In the genomic region with DNA sequence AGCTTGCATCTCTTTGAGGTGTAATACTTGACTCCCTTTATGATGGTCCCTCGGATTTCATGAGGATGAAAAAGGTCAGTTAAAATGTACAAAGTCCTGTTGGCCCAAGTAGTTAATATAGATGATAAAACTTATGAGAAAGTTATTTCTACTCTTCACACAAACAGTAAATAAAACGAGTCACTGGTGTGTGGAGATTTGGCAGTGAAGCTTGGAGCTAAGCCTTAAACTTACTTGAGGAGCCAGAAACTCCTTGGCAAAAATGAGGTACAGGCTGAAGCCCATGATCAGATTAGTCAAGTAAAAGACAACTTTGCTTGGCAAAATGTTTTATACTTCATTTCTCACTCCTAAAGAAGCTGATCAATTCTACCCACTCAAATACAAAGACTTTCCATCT, we compare ENCODE assay signal across 9 mouse cellular contexts.
DNase-seq lines count a peak whose midpoint lies in the region; ATAC-seq and TF ChIP-seq lines count a peak whose summit lies in the region.
"Had no signal": no experiment of that assay in that cellular context is flagged by ENCODE, and none has a peak within 500 bp of the region (broad histone marks: within the 10 kb centered on the region; RNA-seq: fewer than 3 reads in every experiment).

No protein-coding gene starts in this region.

- no peak for TF ChIP-seq POLR2A in embryonic fibroblast, embryonic 13.5 days (IDR thresholded peaks at IDR 0.05; ENCODE audit: low read depth, low read length)
- TF ChIP-seq POLR2A in myocyte (IDR thresholded peaks at IDR 0.05; ENCODE audit: insufficient read length, low read depth), result no peak

- DNase-seq in heart, embryonic 10.5 days (ENCODE audit: low spot score), result no peak
- DNase-seq in heart, adult 8-10 months (ENCODE audit: low spot score), result no peak
- no peak for DNase-seq in liver, embryonic 11.5 days (ENCODE audit: low spot score)
- no peak for DNase-seq in liver
- no peak for DNase-seq in left cerebral cortex, adult 11 months (ENCODE audit: low spot score)
- no peak for DNase-seq in natural killer cell, adult 2 months (ENCODE audit: low spot score in 2 of 2)
- DNase-seq: cerebellum, adult 11-12 months had no signal

- ATAC-seq in liver, embryonic 11.5 days (replicated peaks; ENCODE audit: low FRiP score), result no peak

- H3K27me3 ChIP-seq in heart, embryonic 10.5 days (ENCODE audit: insufficient read depth, poor library complexity, severe bottlenecking), result no peaks in the 10 kb centered on the region
- H3K27me3 ChIP-seq in liver, embryonic 11.5 days (replicated peaks; ENCODE audit: control insufficient read depth, insufficient read depth, low read length), result no peaks in the 10 kb centered on the region
- no peaks in the 10 kb centered on the region for H3K27me3 ChIP-seq in myocyte (ENCODE audit: control insufficient read depth, insufficient read depth, insufficient read length)

- H3K4me1 ChIP-seq in heart, embryonic 10.5 days, result peaks cover 62% of the 10 kb centered on the region
- H3K4me1 ChIP-seq in liver, embryonic 11.5 days (replicated peaks; ENCODE audit: control insufficient read depth, insufficient read depth, low read length), result peaks cover 14% of the 10 kb centered on the region
- H3K4me1 ChIP-seq in embryonic fibroblast, embryonic 13.5 days (ENCODE audit: control insufficient read depth, insufficient read depth, low read length), result peaks cover 33% of the 10 kb centered on the region

- TF ChIP-seq CTCF in embryonic fibroblast, embryonic 13.5 days (IDR thresholded peaks at IDR 0.05; ENCODE audit: borderline replicate concordance, insufficient read depth, low read length), result no peak

- H3K4me3 ChIP-seq in heart, embryonic 10.5 days, result peak overlapping the region; percentile 88
- H3K4me3 ChIP-seq in liver, embryonic 11.5 days (ENCODE audit: low read depth, low read length), result no peak overlapping the region
- H3K4me3 ChIP-seq in embryonic fibroblast, embryonic 13.5 days (ENCODE audit: insufficient read depth, low read length), result no peak overlapping the region; the same call in 1 of the 2 replicates
- H3K4me3 ChIP-seq in myocyte, result peak overlapping the region; percentile 43

- peaks cover 34% of the 10 kb centered on the region for H3K79me2 ChIP-seq in myocyte (ENCODE audit: control insufficient read depth, insufficient read depth)

- 46% methylated on average over 2 of the region's 2 CpGs for WGBS in heart, embryonic 10.5 days
- 53% methylated on average over 2 of the region's 2 CpGs for WGBS in liver, embryonic 11.5 days

- no peak overlapping the region for H3K9ac ChIP-seq in liver, embryonic 11.5 days (ENCODE audit: low read depth, low read length)

- no peaks in the 10 kb centered on the region for H3K9me3 ChIP-seq in heart, embryonic 10.5 days
- no peaks in the 10 kb centered on the region for H3K9me3 ChIP-seq in liver, embryonic 11.5 days (ENCODE audit: control insufficient read depth, low read length)

- peak overlapping the region; percentile 92 for H3K4me2 ChIP-seq in liver, embryonic 11.5 days
- peak overlapping the region; percentile 92 for H3K4me2 ChIP-seq in myocyte (ENCODE audit: low read depth)

- H3K27ac ChIP-seq in heart, embryonic 10.5 days, result peak overlapping the region; percentile 95; the same call in 1 of the 2 replicates
- H3K27ac ChIP-seq in liver, embryonic 11.5 days (ENCODE audit: low read depth, low read length), result no peak overlapping the region
- peak overlapping the region; percentile 96 for H3K27ac ChIP-seq in embryonic fibroblast, embryonic 13.5 days (ENCODE audit: insufficient read depth, low read length)

- H3ac ChIP-seq in myocyte (ENCODE audit: control insufficient read depth, insufficient read length), result no peak overlapping the region

- H3K36me3 ChIP-seq in heart, embryonic 10.5 days, result peaks cover 24% of the 10 kb centered on the region
- no peaks in the 10 kb centered on the region for H3K36me3 ChIP-seq in liver, embryonic 11.5 days (ENCODE audit: control insufficient read depth, insufficient read depth, low read length)
- peaks cover 6% of the 10 kb centered on the region for H3K36me3 ChIP-seq in myocyte (ENCODE audit: control insufficient read depth, insufficient read depth)

TF ChIP-seq in myocyte, 11 proteins besides CTCF, POLR2A, EP300 and RAD21:
- TF ChIP-seq MYOD1 (IDR thresholded peaks at IDR 0.05; ENCODE audit: control insufficient read depth in 1 of 3, insufficient read length in 2 of 3, low read depth in 2 of 3) (no peak), TCF3 (IDR thresholded peaks at IDR 0.05; ENCODE audit: insufficient read length, low read depth) (no peak), USF1 (IDR thresholded peaks at IDR 0.05; ENCODE audit: low read depth) (no peak), E2F4 (IDR thresholded peaks at IDR 0.05; ENCODE audit: insufficient read depth) (no peak), REST (IDR thresholded peaks at IDR 0.05; ENCODE audit: insufficient read depth, insufficient read length) (no peak), MAX (IDR thresholded peaks at IDR 0.05; ENCODE audit: low read depth) (no peak), CEBPB (IDR thresholded peaks at IDR 0.05; ENCODE audit: insufficient read depth, poor library complexity, severe bottlenecking) (no peak), MYOG (IDR thresholded peaks at IDR 0.05; ENCODE audit: control insufficient read depth in 1 of 3, insufficient read depth in 1 of 3, insufficient read length in 2 of 3, low read depth in 2 of 3) (no peak), TCF12 (IDR thresholded peaks at IDR 0.05; ENCODE audit: insufficient read depth, poor library complexity, severe bottlenecking) (no peak), SRF (IDR thresholded peaks at IDR 0.05; ENCODE audit: control insufficient read depth, insufficient read length, low read depth) (no peak)

Comparison
In these comparisons a context has a peak if more than half of its experiments do, and no peak if none do; other contexts are left out.
1. H3K4me3 ChIP-seq: peak in heart, embryonic 10.5 days (single experiment) and myocyte (single experiment); none in liver, embryonic 11.5 days (single experiment) and embryonic fibroblast, embryonic 13.5 days (single experiment).